Mouse (Mus musculus) bone marrow macrophage, adult 2 months (primary cell): ENCODE results near the gene Dixdc1.

Source experiments
- CTCF ChIP-seq: IDR thresholded peaks from 2 replicates; pipeline ENCODE4 v1.5.1; 2012; ENCODE audit warnings: low read depth, mild to moderate bottlenecking, low read length, moderate library complexity
- POLR2A ChIP-seq: IDR thresholded peaks from 2 replicates; pipeline ENCODE4 v1.6.1; 2012; ENCODE audit warnings: mild to moderate bottlenecking, low read depth, low read length, borderline replicate concordance

DNA sequence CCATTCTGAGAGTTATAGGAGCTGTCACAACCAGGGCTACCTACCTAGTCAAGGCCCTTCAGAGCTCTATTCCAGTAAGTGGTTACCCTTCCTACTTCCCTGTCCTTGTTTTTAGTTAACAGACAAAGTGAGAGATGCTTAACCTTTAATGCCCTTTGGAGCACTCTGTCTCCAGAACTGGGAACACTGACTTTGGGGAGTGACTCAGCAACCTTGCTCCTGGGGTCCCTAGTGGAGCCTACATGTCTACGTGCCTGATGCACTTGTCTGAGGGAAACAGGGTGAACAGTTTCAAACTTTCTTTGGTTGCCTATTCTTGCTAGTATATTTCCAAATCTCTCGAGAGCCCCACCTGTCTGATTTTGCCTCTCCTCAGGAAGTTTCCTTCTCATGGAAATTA lies 3.4 kb upstream of the Dixdc1 start:
- no peak for TF ChIP-seq CTCF
- TF ChIP-seq POLR2A, result no peak
